Mouse (Mus musculus) thymus, postnatal 36 days (tissue): ENCODE results near the gene Stk40.

Source experiments
- DNase-seq, 2 experiments: peaks; one replicate each; pipeline ENCODE4 v3.0.0; 2022; ENCODE audit warnings: mixed read lengths in 2 of 2

Gene Stk40

GRCm38 (mm10) chr4:126099365-126099764 lies 4.4 kb upstream of the Stk40 start:
- DNase-seq, result no peak

GRCm38 (mm10) chr4:126100764-126101163 lies 3.0 kb upstream of the Stk40 start:
- DNase-seq, result no peak

- no peak for DNase-seq
Measured at GRCm38 (mm10) chr4:126102061-126102841, 1.5 kb upstream of the Stk40 start.

GRCm38 (mm10) chr4:126103057-126103581 lies 638 bp upstream of the Stk40 start:
- DNase-seq, result peak; percentile 42 to 67

GRCm38 (mm10) chr4:126104261-126105075 lies 711 bp downstream of the Stk40 start:
- peak in 1 of 2 experiments; percentile 46 for DNase-seq

GRCm38 (mm10) chr4:126105131-126105783 lies 1.5 kb downstream of the Stk40 start:
- no peak for DNase-seq

GRCm38 (mm10) chr4:126108061-126108740 lies 4.4 kb downstream of the Stk40 start:
- no peak for DNase-seq

- DNase-seq, result no peak
Measured at GRCm38 (mm10) chr4:126109613-126110373, 6.0 kb downstream of the Stk40 start.

- peak; percentile 78 to 85 for DNase-seq
Measured at GRCm38 (mm10) chr4:126110374-126111152, 6.8 kb downstream of the Stk40 start.

GRCm38 (mm10) chr4:126111153-126111549 lies 7.4 kb downstream of the Stk40 start:
- DNase-seq, result no peak

- DNase-seq, result no peak
Measured at GRCm38 (mm10) chr4:126113243-126113642, 9.5 kb downstream of the Stk40 start.

- peak; percentile 72 for DNase-seq
Measured at GRCm38 (mm10) chr4:126113943-126114342, 10.2 kb downstream of the Stk40 start.

GRCm38 (mm10) chr4:126115411-126115810 lies 11.7 kb downstream of the Stk40 start:
- DNase-seq, result no peak

GRCm38 (mm10) chr4:126115871-126116521 lies 12.2 kb downstream of the Stk40 start:
- DNase-seq, result no peak

- no peak for DNase-seq
Measured at GRCm38 (mm10) chr4:126117116-126117515, 13.4 kb downstream of the Stk40 start.

GRCm38 (mm10) chr4:126118651-126119050 lies 14.9 kb downstream of the Stk40 start:
- DNase-seq, result no peak

GRCm38 (mm10) chr4:126119051-126119450 lies 15.3 kb downstream of the Stk40 start:
- DNase-seq, result no peak

GRCm38 (mm10) chr4:126120052-126120451 lies 16.3 kb downstream of the Stk40 start:
- DNase-seq, result no peak

- no peak for DNase-seq
Measured at GRCm38 (mm10) chr4:126120506-126120905, 16.7 kb downstream of the Stk40 start.

- DNase-seq, result no peak
Measured at GRCm38 (mm10) chr4:126123309-126124040, 19.7 kb downstream of the Stk40 start.
